Mouse (Mus musculus) kidney, postnatal 14 days (tissue): ENCODE measurements around the gene Gpr153.
A peak's percentile ranks its signal among the peaks of the same experiment; 100 is the strongest.
"Not testable (repeated sequence)": the region's sequence is repeated elsewhere in the genome, so short reads cannot be mapped to it uniquely, and the experiment has no call there.

Source experiments
- DNase-seq: peaks from one replicate; pipeline ENCODE4 v3.0.0; 2022; ENCODE audit warnings: mixed read lengths

The Gpr153 gene

GRCm38 (mm10) chr4:152273621-152274236 is at the start of gene Gpr153:
Gene Gpr153 (plus strand): TSS chr4:152274232.
- peak; percentile 74 for DNase-seq

GRCm38 (mm10) chr4:152226901-152227486 is 47.0 kb upstream of the Gpr153 start:
- no peak for DNase-seq

GRCm38 (mm10) chr4:152227749-152228527 is 46.1 kb upstream of the Gpr153 start:
- no peak for DNase-seq

GRCm38 (mm10) chr4:152230331-152230730 is 43.7 kb upstream of the Gpr153 start:
- DNase-seq = not testable (repeated sequence)

GRCm38 (mm10) chr4:152231326-152231725 is 42.7 kb upstream of the Gpr153 start:
- DNase-seq = no peak

GRCm38 (mm10) chr4:152232411-152232903 is 41.6 kb upstream of the Gpr153 start:
- DNase-seq = no peak

- no peak for DNase-seq
Observed at GRCm38 (mm10) chr4:152239974-152240373, 34.1 kb upstream of the Gpr153 start.

GRCm38 (mm10) chr4:152243241-152243891 is 30.7 kb upstream of the Gpr153 start:
- DNase-seq = no peak

GRCm38 (mm10) chr4:152243969-152244368 is 30.1 kb upstream of the Gpr153 start:
- DNase-seq = no peak

GRCm38 (mm10) chr4:152244545-152245522 is 29.2 kb upstream of the Gpr153 start:
- no peak for DNase-seq

- no peak for DNase-seq
Observed at GRCm38 (mm10) chr4:152246011-152246410, 28.0 kb upstream of the Gpr153 start.

GRCm38 (mm10) chr4:152247195-152247594 is 26.8 kb upstream of the Gpr153 start:
- no peak for DNase-seq

- no peak for DNase-seq
Observed at GRCm38 (mm10) chr4:152250615-152251014, 23.4 kb upstream of the Gpr153 start.

- DNase-seq = no peak
Observed at GRCm38 (mm10) chr4:152253183-152253759, 20.8 kb upstream of the Gpr153 start.

GRCm38 (mm10) chr4:152257070-152257469 is 17.0 kb upstream of the Gpr153 start:
- DNase-seq = peak; percentile 24

GRCm38 (mm10) chr4:152260451-152260850 is 13.6 kb upstream of the Gpr153 start:
- no peak for DNase-seq

- DNase-seq = no peak
Observed at GRCm38 (mm10) chr4:152262187-152262586, 11.8 kb upstream of the Gpr153 start.

GRCm38 (mm10) chr4:152263089-152263488 is 10.9 kb upstream of the Gpr153 start:
- DNase-seq = no peak

GRCm38 (mm10) chr4:152263512-152264176 is 10.4 kb upstream of the Gpr153 start:
- peak; percentile 45 for DNase-seq

- DNase-seq = no peak
Observed at GRCm38 (mm10) chr4:152264177-152264530, 9.9 kb upstream of the Gpr153 start.
